Mouse (Mus musculus) cerebellum, adult 2 months (tissue): ENCODE data around the gene Aktip.

ENCODE experiments used
- CTCF ChIP-seq: fragments of 200-500 bp; IDR thresholded peaks from 2 replicates; pipeline ENCODE4 v1.5.1; 2011; ENCODE audit warnings: low read depth, mild to moderate bottlenecking, control low read depth, low read length, moderate library complexity, borderline replicate concordance; ENCODE audit not compliant: insufficient read depth
- POLR2A ChIP-seq: fragments of 200-500 bp; IDR thresholded peaks from 2 replicates; pipeline ENCODE4 v1.6.1; 2011; ENCODE audit warnings: low read length, control low read depth, borderline replicate concordance; ENCODE audit not compliant: insufficient read depth

DNA sequence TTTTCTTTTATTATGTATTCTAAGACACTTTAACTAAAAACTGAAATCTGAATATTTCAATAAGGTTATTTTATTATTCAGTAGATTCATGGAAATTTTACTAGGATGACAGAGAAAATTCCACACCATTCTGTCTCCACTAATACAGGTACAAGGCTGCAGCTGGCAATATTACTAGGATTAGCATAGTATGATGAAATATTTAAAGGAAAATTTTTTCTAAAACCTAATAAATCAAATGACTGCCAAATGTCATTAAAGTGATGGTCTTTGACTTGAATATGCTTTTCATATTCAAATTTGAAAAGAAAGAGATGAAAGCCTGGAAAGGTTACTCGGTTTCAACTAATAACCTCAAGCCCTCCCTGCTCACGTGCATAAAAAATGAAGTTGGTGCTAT lies 34.3 kb upstream of the Aktip start:
- TF ChIP-seq CTCF = no peak
- no peak for TF ChIP-seq POLR2A
